Mouse (Mus musculus) thymus, adult 18-20 months (tissue): ENCODE results near the gene Btbd35f25.
"Not testable (repeated sequence)": the region's sequence is repeated elsewhere in the genome, so short reads cannot be mapped to it uniquely, and the experiment has no call there.

ENCODE experiments used
- DNase-seq, 2 experiments: peaks; one replicate each; pipeline ENCODE4 v3.0.0; 2022; ENCODE audit warnings: mixed read lengths in 2 of 2

Btbd35f25 gene

DNA sequence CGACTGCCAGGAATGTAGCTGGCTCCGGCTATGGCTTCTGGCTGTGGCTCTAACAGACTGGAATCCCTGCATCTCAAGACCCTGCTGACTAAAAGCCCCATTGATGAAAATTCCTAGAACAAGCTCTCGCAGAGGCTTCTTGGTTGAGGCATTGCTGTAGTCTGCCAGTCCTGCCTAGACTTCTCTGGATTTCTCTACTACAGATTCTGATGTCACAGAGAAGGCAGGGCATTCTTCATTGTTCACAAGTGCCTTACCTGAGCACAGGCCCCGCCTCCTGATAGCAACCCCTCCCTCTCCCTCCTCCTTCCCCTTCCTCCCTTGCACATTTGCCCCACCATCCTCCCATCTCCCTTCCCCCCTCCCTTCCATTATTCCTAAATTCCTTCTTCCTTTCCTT, at the start of gene Btbd35f25:
Gene Btbd35f25, minus strand, starts transcription at position 101 of the 400 bp plus-strand sequence.
- DNase-seq = not testable (repeated sequence)

DNA sequence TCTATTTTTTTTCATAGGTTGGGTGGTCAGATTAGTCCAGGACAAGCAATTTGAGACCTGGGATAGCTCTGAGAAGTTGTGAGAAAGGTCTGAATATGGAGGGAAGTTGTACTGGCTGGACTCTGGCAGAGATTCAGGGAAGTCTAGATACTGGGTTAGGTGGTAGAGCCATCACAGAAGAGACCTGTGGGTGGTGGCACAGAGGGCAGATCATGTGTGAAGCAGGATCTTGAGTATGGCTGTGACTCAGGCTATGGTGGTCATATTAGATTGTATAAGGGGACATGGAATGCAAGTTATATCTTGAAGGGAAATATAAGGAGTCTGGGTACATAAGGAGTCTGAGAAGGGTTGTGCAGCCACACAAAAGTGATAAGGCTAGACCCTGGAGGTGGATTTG, 49.3 kb upstream of the Btbd35f25 start:
- DNase-seq = no peak

DNA sequence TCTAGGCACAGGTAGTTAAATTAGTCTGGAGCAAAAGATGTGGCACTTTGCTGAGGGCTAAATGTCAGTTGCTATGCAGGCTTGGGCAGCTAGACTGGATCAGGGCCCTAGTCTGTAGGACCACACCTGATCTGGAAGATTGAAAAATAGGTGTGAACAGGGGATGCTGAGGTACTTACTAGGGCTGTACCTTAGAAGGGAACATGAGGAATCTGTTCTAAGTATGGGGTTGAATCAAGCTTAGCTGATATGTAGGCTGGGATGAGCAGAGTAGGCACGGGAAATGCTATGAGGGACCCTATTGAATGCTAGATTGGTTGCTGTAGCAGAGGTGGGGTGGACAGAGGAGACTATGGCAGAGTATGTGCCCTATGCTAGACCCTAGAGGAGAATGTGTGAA, 47.0 kb upstream of the Btbd35f25 start:
- DNase-seq = no peak

DNA sequence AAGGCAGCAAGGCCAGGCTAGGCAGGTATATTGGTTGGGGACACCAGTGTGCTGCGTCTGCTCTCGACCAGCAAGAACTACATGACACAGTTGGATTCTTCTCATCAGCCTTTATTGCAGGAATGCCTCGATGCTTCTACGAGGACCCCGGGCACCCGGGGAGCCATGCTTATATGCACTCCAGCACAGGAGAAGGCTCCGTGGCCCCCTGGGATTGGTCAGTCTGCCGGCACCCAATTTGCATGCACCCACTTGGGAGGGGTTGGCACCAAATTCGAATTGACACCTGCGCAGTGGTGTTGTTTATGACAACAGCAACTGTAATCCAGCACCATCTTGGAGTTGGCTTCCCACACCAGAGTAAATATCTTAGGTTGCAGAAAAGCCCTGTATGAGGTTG, 28.1 kb upstream of the Btbd35f25 start:
- no peak for DNase-seq

DNA sequence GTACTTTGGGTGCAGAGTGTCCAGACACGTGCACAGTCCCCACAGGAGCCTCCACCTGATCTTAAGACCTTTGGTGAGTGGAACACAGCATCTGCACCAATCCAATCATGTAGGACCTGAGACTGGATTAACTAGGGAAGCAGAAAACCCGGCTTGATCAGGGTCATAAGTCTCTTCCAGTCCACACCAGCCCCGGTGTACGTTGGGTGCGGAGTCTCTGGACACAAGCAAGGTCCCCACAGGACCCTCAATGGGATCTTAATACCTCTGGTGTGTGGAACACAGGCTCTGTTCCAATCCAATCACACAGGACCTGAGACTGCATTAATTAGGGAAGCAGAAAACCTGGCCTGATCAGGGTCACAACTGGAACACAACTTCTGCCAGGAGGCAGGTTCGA, 20.0 kb upstream of the Btbd35f25 start:
- DNase-seq = no peak
